In the genomic region with DNA sequence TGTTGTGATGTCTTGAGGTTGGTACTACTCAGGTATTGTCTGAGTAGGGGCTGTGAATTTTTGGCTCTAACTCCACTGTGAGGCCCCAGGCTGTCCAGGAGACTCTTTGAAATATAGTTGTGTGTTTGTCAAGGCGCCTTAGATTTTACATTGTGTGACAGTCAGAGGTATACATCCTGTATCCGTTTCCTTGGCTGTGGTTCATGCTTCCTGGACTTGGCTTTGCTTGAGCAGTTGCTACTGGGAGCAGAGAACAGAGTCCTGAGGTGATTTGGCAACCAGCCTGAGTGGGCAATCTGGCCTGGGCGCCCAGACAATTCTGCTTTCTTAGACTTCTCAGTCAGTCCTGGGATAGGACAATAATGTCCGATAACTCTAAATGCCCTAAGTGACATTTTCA, we compare ENCODE assay signal across 10 mouse cellular contexts. TPM values are rescaled to one million over a fixed set of nuclear protein-coding genes. Genes with fewer than 3 reads are reported as not detected.
DNase-seq lines count a peak whose midpoint lies in the region; ATAC-seq and TF ChIP-seq lines count a peak whose summit lies in the region.
"Had no signal": no experiment of that assay in that cellular context is flagged by ENCODE, and none has a peak within 500 bp of the region (broad histone marks: within the 10 kb centered on the region; RNA-seq: fewer than 3 reads in every experiment).

No protein-coding gene starts in this region.

- peak; percentile 46 for DNase-seq in forebrain, embryonic 14.5 days (ENCODE audit: low spot score)
- DNase-seq in urinary bladder, postnatal 14 days (ENCODE audit: low spot score): peak; percentile 53
- DNase-seq in urinary bladder, adult 2 months (ENCODE audit: low spot score): no peak
- peak; percentile 64 for DNase-seq in kidney, postnatal 0 days (ENCODE audit: low spot score)
- DNase-seq in urinary bladder, postnatal 4 days (ENCODE audit: low spot score in 2 of 2): no peak
- DNase-seq in layer of hippocampus, adult 8-10 months (ENCODE audit: low spot score in 2 of 2): no peak

- no peak overlapping the region for H3K4me3 ChIP-seq in forebrain, embryonic 14.5 days (ENCODE audit: low read depth, low read length)
- H3K4me3 ChIP-seq in forebrain, embryonic 12.5 days (replicated peaks): no peak overlapping the region
- H3K4me3 ChIP-seq in kidney, postnatal 0 days (replicated peaks; ENCODE audit: low read depth, low read length): no peak overlapping the region
- H3K4me3 ChIP-seq in megakaryocyte, embryonic 14.5 days (replicated peaks): peak overlapping the region; percentile 10
- H3K4me3 ChIP-seq: limb, embryonic 12.5 days had no signal

- 56% methylated on average over 4 of the region's 4 CpGs for WGBS in forebrain, embryonic 14.5 days
- 77% methylated on average over 4 of the region's 4 CpGs for WGBS in forebrain, embryonic 12.5 days
- WGBS in kidney, postnatal 0 days: 36% methylated on average over 4 of the region's 4 CpGs

- no peak overlapping the region for H3K9ac ChIP-seq in forebrain, embryonic 14.5 days (ENCODE audit: low read length)
- no peak overlapping the region for H3K9ac ChIP-seq in forebrain, embryonic 12.5 days
- no peak overlapping the region for H3K9ac ChIP-seq in kidney, postnatal 0 days (ENCODE audit: low read depth, low read length)
- H3K9ac ChIP-seq: limb, embryonic 12.5 days had no signal

- no peaks in the 10 kb centered on the region for H3K36me3 ChIP-seq in forebrain, embryonic 14.5 days (ENCODE audit: control insufficient read depth, insufficient read depth, low read length)
- H3K36me3 ChIP-seq in forebrain, embryonic 12.5 days (replicated peaks): no peaks in the 10 kb centered on the region
- H3K36me3 ChIP-seq in kidney, postnatal 0 days (ENCODE audit: insufficient read depth, low read length): no peaks in the 10 kb centered on the region
- peaks cover 52% of the 10 kb centered on the region for H3K36me3 ChIP-seq in megakaryocyte, embryonic 14.5 days (replicated peaks; ENCODE audit: low read length)

- peaks cover 29% of the 10 kb centered on the region for H3K4me1 ChIP-seq in forebrain, embryonic 14.5 days (ENCODE audit: control insufficient read depth, insufficient read depth, low read length)
- H3K4me1 ChIP-seq in forebrain, embryonic 12.5 days: peaks cover 42% of the 10 kb centered on the region
- peaks cover 39% of the 10 kb centered on the region for H3K4me1 ChIP-seq in kidney, postnatal 0 days (replicated peaks; ENCODE audit: insufficient read depth, low read length)
- peaks cover 80% of the 10 kb centered on the region for H3K4me1 ChIP-seq in megakaryocyte, embryonic 14.5 days

- H3K9me3 ChIP-seq in forebrain, embryonic 14.5 days (replicated peaks; ENCODE audit: control insufficient read depth, low read length): no peaks in the 10 kb centered on the region
- no peaks in the 10 kb centered on the region for H3K9me3 ChIP-seq in forebrain, embryonic 12.5 days
- no peaks in the 10 kb centered on the region for H3K9me3 ChIP-seq in kidney, postnatal 0 days (replicated peaks; ENCODE audit: low read length)
- no peaks in the 10 kb centered on the region for H3K9me3 ChIP-seq in megakaryocyte, embryonic 14.5 days
- H3K9me3 ChIP-seq: limb, embryonic 12.5 days had no signal

- H3K4me2 ChIP-seq in forebrain, embryonic 14.5 days (ENCODE audit: low read length): no peak overlapping the region
- H3K4me2 ChIP-seq in forebrain, embryonic 12.5 days: no peak overlapping the region
- H3K4me2 ChIP-seq in kidney, postnatal 0 days (ENCODE audit: low read length): no peak overlapping the region
- H3K4me2 ChIP-seq: limb, embryonic 12.5 days had no signal

- no peak for TF ChIP-seq CTCF in kidney, postnatal 0 days (IDR thresholded peaks at IDR 0.05; ENCODE audit: low read depth)

- no peak overlapping the region for H3K27ac ChIP-seq in forebrain, embryonic 14.5 days (ENCODE audit: low read depth, low read length)
- no peak overlapping the region for H3K27ac ChIP-seq in forebrain, embryonic 12.5 days
- H3K27ac ChIP-seq in kidney, postnatal 0 days: peak overlapping the region; percentile 47; the same call in 1 of the 2 replicates
- H3K27ac ChIP-seq: limb, embryonic 12.5 days had no signal

- no peak for ATAC-seq in forebrain, embryonic 14.5 days
- ATAC-seq in forebrain, embryonic 12.5 days (ENCODE audit: low FRiP score): no peak
- ATAC-seq in kidney, postnatal 0 days (replicated peaks; ENCODE audit: low FRiP score, low read depth): peak; percentile 25; the same call in 1 of the 2 replicates

- H3K27me3 ChIP-seq in forebrain, embryonic 14.5 days (replicated peaks; ENCODE audit: control insufficient read depth, insufficient read depth, low read length): no peaks in the 10 kb centered on the region
- H3K27me3 ChIP-seq in forebrain, embryonic 12.5 days: no peaks in the 10 kb centered on the region
- no peaks in the 10 kb centered on the region for H3K27me3 ChIP-seq in kidney, postnatal 0 days (ENCODE audit: insufficient read depth, low read length)
- no peaks in the 10 kb centered on the region for H3K27me3 ChIP-seq in megakaryocyte, embryonic 14.5 days (replicated peaks)
- H3K27me3 ChIP-seq: CH12.LX; limb, embryonic 12.5 days had no signal

RNA-seq across cellular contexts. Expression of a gene that starts 5.3 kb away (rescaled TPM):
- 39.7 and 52.6 TPM in 2 replicates for polyA plus RNA-seq in forebrain, embryonic 14.5 days (2014; fragmentation: Nextera tagmentation; extraction: Ambion mirVana)
- 43.4 and 55.1 TPM in 2 replicates for polyA plus RNA-seq in forebrain, embryonic 12.5 days (2016; fragmentation: Nextera tagmentation; extraction: Ambion mirVana)
- polyA plus RNA-seq in urinary bladder, adult 2 months (2012; rRNA removed): 51.1 and 60.4 TPM in 2 replicates
- polyA plus RNA-seq in kidney, postnatal 0 days (2015; fragmentation: Nextera tagmentation; extraction: Ambion mirVana): 62.5 and 69.9 TPM in 2 replicates
- polyA plus RNA-seq in megakaryocyte, embryonic 14.5 days (2012; ENCODE audit: insufficient read depth, low replicate concordance): 1.2 and 3.6 TPM in 2 replicates
- 100 to 1,000 TPM in 3 of 4 experiments, 10 to 100 TPM in 1; 89.6 to 122 (median 118) TPM for total RNA-seq in layer of hippocampus, adult 8-10 months (2022)

RNA-seq across cellular contexts. Expression of a gene that starts 34.9 kb away (rescaled TPM):
- polyA plus RNA-seq in forebrain, embryonic 14.5 days (2014; fragmentation: Nextera tagmentation; extraction: Ambion mirVana): 0.04 and 0.25 TPM in 2 replicates
- polyA plus RNA-seq in forebrain, embryonic 12.5 days (2016; fragmentation: Nextera tagmentation; extraction: Ambion mirVana): 0.05 and 0.11 TPM in 2 replicates
- 1.1 and 1.7 TPM in 2 replicates for polyA plus RNA-seq in urinary bladder, adult 2 months (2012; rRNA removed)
- 0.06 and 0.08 TPM in 2 replicates for polyA plus RNA-seq in kidney, postnatal 0 days (2015; fragmentation: Nextera tagmentation; extraction: Ambion mirVana)
- polyA plus RNA-seq in megakaryocyte, embryonic 14.5 days (2012; ENCODE audit: insufficient read depth, low replicate concordance): 0.60 TPM in 1 of 2 replicates, not detected in the other
- total RNA-seq in layer of hippocampus, adult 8-10 months (2022): 10 to 100 TPM in 1 of 4 experiments, 1 to 10 TPM in 3; 8.3 to 11.6 (median 8.8) TPM

Comparison
In these comparisons a context has a peak if more than half of its experiments do, and no peak if none do; other contexts are left out.
1. DNase-seq: peak in forebrain, embryonic 14.5 days (single experiment), urinary bladder, postnatal 14 days (single experiment) and kidney, postnatal 0 days (single experiment); none in urinary bladder, adult 2 months (single experiment), urinary bladder, postnatal 4 days (0 of 2) and layer of hippocampus, adult 8-10 months (0 of 2).